Mouse (Mus musculus) embryonic facial prominence, embryonic 15.5 days (tissue): ENCODE measurements at regions not wholly inside any gene's neighbourhood (a gene's known extent, or its start where the extent isn't known, plus 50 kb on each side); places are given as distances from the start of the nearest gene placed in this dataset.

ENCODE experiments used
- ATAC-seq: fragments of 200-750 bp; cut with Nextera tagmentation; 2 replicates; pipeline ENCODE4 v1.8.0; 2017; ENCODE audit warnings: low read depth, moderate TSS enrichment; ENCODE audit not compliant: insufficient number of reproducible peaks, low FRiP score, low TSS enrichment
- H3K27ac ChIP-seq: fragments of 300-500 bp; sonication (generic); replicated peaks from 2 replicates; pipeline ENCODE4 v1.5.1; 2015; ENCODE audit warnings: mild to moderate bottlenecking, inconsistent platforms
- H3K27me3 ChIP-seq: fragments of 300-500 bp; sonication (generic); 2 replicates; pipeline ENCODE4 v1.6.1; 2015; ENCODE audit warnings: inconsistent platforms
- H3K36me3 ChIP-seq: fragments of 300-500 bp; sonication (generic); 2 replicates; pipeline ENCODE4 v1.6.1; 2015; ENCODE audit warnings: mild to moderate bottlenecking, inconsistent platforms
- H3K4me1 ChIP-seq: fragments of 300-500 bp; sonication (generic); 2 replicates; pipeline ENCODE4 v1.6.1; 2015; ENCODE audit warnings: inconsistent platforms
- H3K4me2 ChIP-seq: fragments of 300-500 bp; sonication (generic); replicated peaks from 2 replicates; pipeline ENCODE4 v1.6.1; 2015; ENCODE audit warnings: mild to moderate bottlenecking, inconsistent platforms
- H3K4me3 ChIP-seq: fragments of 300-500 bp; sonication (generic); replicated peaks from 2 replicates; pipeline ENCODE4 v1.5.1; 2015; ENCODE audit warnings: mild to moderate bottlenecking, inconsistent platforms
- H3K9ac ChIP-seq: fragments of 300-500 bp; sonication (generic); 2 replicates; pipeline ENCODE4 v1.6.1; 2015; ENCODE audit warnings: inconsistent platforms
- H3K9me3 ChIP-seq: fragments of 300-500 bp; sonication (generic); replicated peaks from 2 replicates; pipeline ENCODE4 v1.6.1; 2016; ENCODE audit warnings: inconsistent platforms
- WGBS: fragments of 180-500 bp; shearing (Covaris S2); methylation state at CpG from one replicate; pipeline ENCODE4 v1.1.7; 2015; 5-methylcytosine and 5-hydroxymethylcytosine counted together

GRCm38 (mm10) chr12:77667151-77667874 is 429.4 kb downstream of the Fut8 start:
- no peaks in the 10 kb centered on the region for H3K27me3 ChIP-seq
- no peak overlapping the region for H3K27ac ChIP-seq
- ATAC-seq, result no peak
- no peak overlapping the region for H3K4me3 ChIP-seq
- H3K4me1 ChIP-seq, result no peaks in the 10 kb centered on the region
- H3K9me3 ChIP-seq, result no peaks in the 10 kb centered on the region
- no peaks in the 10 kb centered on the region for H3K36me3 ChIP-seq
- H3K4me2 ChIP-seq, result no peak overlapping the region
- 65% methylated on average over 10 of the region's 10 CpGs for WGBS
- no peak overlapping the region for H3K9ac ChIP-seq

- WGBS, result 5% methylated on average over 6 of the region's 6 CpGs
- H3K4me3 ChIP-seq, result no peak overlapping the region
- no peak for ATAC-seq
Measured at GRCm38 (mm10) chr12:77667875-77668204, 429.9 kb downstream of the Fut8 start.

GRCm38 (mm10) chr12:77670531-77670930 is 432.6 kb downstream of the Fut8 start:
- no peaks in the 10 kb centered on the region for H3K9me3 ChIP-seq
- H3K4me2 ChIP-seq, result no peak overlapping the region
- H3K4me3 ChIP-seq, result no peak overlapping the region
- no peaks in the 10 kb centered on the region for H3K27me3 ChIP-seq
- no peaks in the 10 kb centered on the region for H3K36me3 ChIP-seq
- H3K9ac ChIP-seq, result no peak overlapping the region
- WGBS, result 69% methylated on average over 8 of the region's 8 CpGs
- ATAC-seq, result no peak
- no peak overlapping the region for H3K27ac ChIP-seq
- H3K4me1 ChIP-seq, result no peaks in the 10 kb centered on the region

More at GRCm38 (mm10) chr12:77667875-77668204, 429.9 kb downstream of the Fut8 start:
- Histone ChIP-seq H3K36me3 (no peaks in the 10 kb centered on the region), H3K4me2 (no peak overlapping the region), H3K9ac (no peak overlapping the region), H3K27ac (no peak overlapping the region), H3K27me3 (no peaks in the 10 kb centered on the region), H3K4me1 (no peaks in the 10 kb centered on the region), H3K9me3 (no peaks in the 10 kb centered on the region)

DNA sequence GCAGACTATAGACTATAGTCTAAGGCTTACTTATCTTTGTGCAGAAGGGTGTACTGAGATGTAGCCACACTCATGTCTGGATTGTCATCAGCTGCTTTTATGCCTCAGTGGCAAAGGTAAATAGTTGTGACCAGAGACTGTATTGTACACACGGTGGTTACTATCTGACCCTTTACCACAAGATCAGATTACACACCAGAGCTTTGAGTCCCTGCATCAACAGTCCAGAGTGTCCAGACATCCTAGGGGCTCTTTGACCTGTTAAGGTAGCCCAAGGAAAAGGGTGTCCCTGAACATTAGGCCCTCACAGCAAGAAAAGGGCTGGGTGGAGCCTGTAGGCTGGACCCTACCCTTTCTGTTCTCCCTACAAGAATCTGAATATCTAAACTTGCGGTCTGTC is 436.4 kb downstream of the Fut8 start:
- WGBS, result 57% methylated on average over 2 of the region's 2 CpGs
- no peak for ATAC-seq
- Histone ChIP-seq H3K36me3 (no peaks in the 10 kb centered on the region), H3K27me3 (no peaks in the 10 kb centered on the region), H3K4me3 (no peak overlapping the region), H3K27ac (no peak overlapping the region), H3K9ac (no peak overlapping the region), H3K4me2 (no peak overlapping the region), H3K9me3 (no peaks in the 10 kb centered on the region), H3K4me1 (no peaks in the 10 kb centered on the region)

DNA sequence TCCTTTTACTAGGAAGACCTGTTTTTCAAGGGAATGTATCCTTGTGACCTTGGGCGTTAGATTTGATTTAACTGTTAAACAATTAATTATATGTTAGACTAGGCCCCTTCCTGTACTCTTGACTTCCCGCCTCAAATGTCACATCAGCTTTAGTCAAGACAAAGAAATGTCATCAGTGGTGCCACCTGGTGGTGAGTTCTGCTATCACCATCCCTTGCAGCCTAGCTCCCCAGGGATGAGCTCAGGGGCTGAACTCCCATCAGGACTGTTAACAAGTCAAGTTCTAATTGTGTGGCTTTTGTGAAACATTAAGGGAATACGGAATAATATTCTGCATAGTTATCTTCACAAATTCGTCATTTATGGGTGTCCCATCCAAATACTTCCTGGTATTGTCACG is 436.8 kb downstream of the Fut8 start:
- no peak for ATAC-seq
- 74% methylated on average over 5 of the region's 5 CpGs for WGBS
- no peak overlapping the region for H3K4me3 ChIP-seq
- no peak overlapping the region for H3K27ac ChIP-seq
- no peak overlapping the region for H3K4me2 ChIP-seq
- no peaks in the 10 kb centered on the region for H3K9me3 ChIP-seq
- H3K36me3 ChIP-seq, result no peaks in the 10 kb centered on the region
- no peaks in the 10 kb centered on the region for H3K27me3 ChIP-seq
- no peak overlapping the region for H3K9ac ChIP-seq
- no peaks in the 10 kb centered on the region for H3K4me1 ChIP-seq

GRCm38 (mm10) chr12:77678040-77678439 is 440.1 kb downstream of the Fut8 start:
- no peak overlapping the region for H3K4me2 ChIP-seq
- no peaks in the 10 kb centered on the region for H3K4me1 ChIP-seq
- 53% methylated on average over 5 of the region's 5 CpGs for WGBS
- no peak overlapping the region for H3K4me3 ChIP-seq
- no peak overlapping the region for H3K9ac ChIP-seq
- no peaks in the 10 kb centered on the region for H3K27me3 ChIP-seq
- H3K9me3 ChIP-seq, result no peaks in the 10 kb centered on the region
- no peak for ATAC-seq
- H3K36me3 ChIP-seq, result no peaks in the 10 kb centered on the region
- no peak overlapping the region for H3K27ac ChIP-seq

- WGBS, result 60% methylated on average over 6 of the region's 6 CpGs
- ATAC-seq, result no peak
- Histone ChIP-seq H3K27me3 (no peaks in the 10 kb centered on the region), H3K27ac (no peak overlapping the region), H3K9me3 (no peaks in the 10 kb centered on the region), H3K9ac (no peak overlapping the region), H3K4me1 (no peaks in the 10 kb centered on the region), H3K4me2 (no peak overlapping the region), H3K36me3 (no peaks in the 10 kb centered on the region), H3K4me3 (no peak overlapping the region)
Measured at GRCm38 (mm10) chr12:77694101-77694500, 456.2 kb downstream of the Fut8 start.

DNA sequence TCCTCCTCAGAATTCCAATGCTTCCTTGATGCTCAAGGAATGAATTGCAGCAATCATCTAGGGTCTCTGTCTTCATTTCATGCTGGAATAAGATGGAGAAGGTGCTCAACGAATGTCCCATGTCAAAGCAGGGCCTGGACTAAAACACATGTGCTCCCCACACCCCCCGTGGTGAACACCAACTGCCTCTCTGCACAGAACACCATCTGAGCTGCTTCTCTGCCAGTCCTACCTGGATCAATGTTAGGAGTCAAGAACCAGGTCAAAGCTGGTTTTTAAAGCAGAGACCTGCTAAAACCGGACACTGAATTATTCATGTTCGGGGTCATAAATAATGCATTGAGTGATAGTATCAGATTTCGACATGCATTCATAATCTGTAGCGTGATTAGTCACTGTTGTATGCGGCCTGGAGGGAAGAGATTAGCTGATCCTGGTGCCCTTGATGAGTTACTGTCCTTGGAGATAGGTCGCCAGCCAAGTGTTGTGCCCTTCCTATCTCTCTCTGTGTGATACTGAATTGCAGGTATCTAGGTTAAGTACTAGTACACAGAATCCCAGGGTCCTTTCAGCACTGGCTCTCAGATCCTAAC is 458.2 kb downstream of the Fut8 start:
- Histone ChIP-seq H3K36me3 (no peaks in the 10 kb centered on the region), H3K4me2 (no peak overlapping the region), H3K27ac (no peak overlapping the region), H3K27me3 (no peaks in the 10 kb centered on the region), H3K4me3 (no peak overlapping the region), H3K4me1 (no peaks in the 10 kb centered on the region), H3K9ac (no peak overlapping the region), H3K9me3 (no peaks in the 10 kb centered on the region)
- ATAC-seq, result no peak
- WGBS, result 77% methylated on average over 8 of the region's 8 CpGs

DNA sequence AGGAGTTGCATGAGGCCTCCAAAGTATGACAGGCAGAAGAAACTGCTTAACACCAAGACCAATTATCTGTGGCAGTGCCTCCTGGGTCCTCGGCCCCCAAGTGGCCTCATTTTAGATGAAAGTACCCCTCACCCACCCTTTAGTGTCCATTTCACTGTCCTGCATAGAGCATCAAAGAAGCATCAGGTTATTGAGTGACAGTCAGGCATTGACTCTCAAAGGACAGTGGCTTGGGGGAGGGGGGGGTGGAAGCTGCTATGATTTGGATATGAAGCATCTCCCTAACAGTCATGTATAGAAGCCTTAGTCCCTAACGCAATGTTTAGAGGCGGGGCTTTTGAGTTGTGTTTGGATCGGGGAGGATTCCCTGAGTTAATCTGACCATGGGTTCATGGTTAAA is 458.7 kb downstream of the Fut8 start:
- H3K4me3 ChIP-seq, result no peak overlapping the region
- ATAC-seq, result no peak
- WGBS, result 90% methylated on average over 4 of the region's 4 CpGs
- no peak overlapping the region for H3K27ac ChIP-seq
- no peaks in the 10 kb centered on the region for H3K36me3 ChIP-seq
- no peaks in the 10 kb centered on the region for H3K9me3 ChIP-seq
- no peak overlapping the region for H3K4me2 ChIP-seq
- no peaks in the 10 kb centered on the region for H3K4me1 ChIP-seq
- H3K27me3 ChIP-seq, result no peaks in the 10 kb centered on the region
- no peak overlapping the region for H3K9ac ChIP-seq

GRCm38 (mm10) chr12:77698088-77698487 is 460.2 kb downstream of the Fut8 start:
- Histone ChIP-seq H3K27me3 (no peaks in the 10 kb centered on the region), H3K4me3 (no peak overlapping the region), H3K4me2 (no peak overlapping the region), H3K27ac (no peak overlapping the region), H3K9me3 (no peaks in the 10 kb centered on the region), H3K9ac (no peak overlapping the region), H3K4me1 (no peaks in the 10 kb centered on the region), H3K36me3 (no peaks in the 10 kb centered on the region)
- 66% methylated on average over 7 of the region's 7 CpGs for WGBS
- ATAC-seq, result no peak

DNA sequence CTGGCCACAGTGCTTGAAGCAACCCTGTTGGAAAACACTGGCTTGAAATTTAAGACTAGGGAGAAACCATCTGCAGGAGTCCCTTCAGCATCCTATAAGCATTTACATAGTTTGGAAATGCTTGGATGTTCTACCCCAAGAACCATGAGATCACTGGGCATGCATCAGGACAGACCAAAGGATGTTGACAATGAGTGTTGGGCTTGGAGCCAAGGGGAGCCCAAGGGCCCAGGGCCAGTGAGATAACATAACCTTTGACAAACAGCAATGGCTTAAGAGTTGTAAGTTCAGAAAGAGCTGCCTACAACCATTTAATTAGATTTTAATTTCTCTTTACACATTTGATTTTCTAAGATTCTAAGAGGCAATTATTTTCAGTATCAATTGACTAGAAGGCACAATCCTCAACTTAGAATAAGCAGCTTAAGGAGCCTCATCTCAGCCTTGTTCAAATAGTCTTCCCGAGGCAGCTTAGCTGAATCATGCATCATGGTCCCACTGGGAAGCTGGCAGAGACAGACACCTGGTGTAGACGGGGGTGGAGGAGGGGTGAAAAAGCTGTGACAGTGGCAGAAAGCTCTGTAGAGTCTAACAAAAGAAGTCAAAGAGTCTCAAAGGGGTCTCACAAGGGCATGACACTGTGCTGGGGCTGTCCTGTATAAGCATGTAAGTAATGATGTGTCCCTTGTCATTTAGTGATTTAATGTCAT is 462.1 kb downstream of the Fut8 start:
- Histone ChIP-seq H3K4me1 (no peaks in the 10 kb centered on the region), H3K27ac (no peak overlapping the region), H3K9me3 (no peaks in the 10 kb centered on the region), H3K27me3 (no peaks in the 10 kb centered on the region), H3K9ac (no peak overlapping the region), H3K4me3 (no peak overlapping the region), H3K4me2 (no peak overlapping the region), H3K36me3 (no peaks in the 10 kb centered on the region)
- no peak for ATAC-seq
- 47% methylated on average over 2 of the region's 2 CpGs for WGBS
